Mouse (Mus musculus): ENCODE data around the gene Prss40.

Gene Prss40

GRCm38 (mm10) chr1:34560843-34561242 is at the start of gene Prss40:
Gene Prss40 (minus strand): TSS chr1:34560943.
- DNase-seq: no peak

GRCm38 (mm10) chr1:34602363-34602762 is 41.6 kb upstream of the Prss40 start:
- peak; percentile 69 for DNase-seq

GRCm38 (mm10) chr1:34601323-34602047 is 40.7 kb upstream of the Prss40 start:
- no peak for DNase-seq

- DNase-seq: no peak
Observed at GRCm38 (mm10) chr1:34600000-34600399, 39.3 kb upstream of the Prss40 start.

- DNase-seq: no peak
Observed at GRCm38 (mm10) chr1:34587298-34588096, 26.8 kb upstream of the Prss40 start.

- DNase-seq: no peak
Observed at GRCm38 (mm10) chr1:34584736-34585135, 24.0 kb upstream of the Prss40 start.

GRCm38 (mm10) chr1:34583821-34584263 is 23.1 kb upstream of the Prss40 start:
- peak; percentile 64 for DNase-seq

- DNase-seq: no peak
Observed at GRCm38 (mm10) chr1:34582218-34582617, 21.5 kb upstream of the Prss40 start.

- DNase-seq: peak; percentile 44
Observed at GRCm38 (mm10) chr1:34579782-34580356, 19.1 kb upstream of the Prss40 start.

GRCm38 (mm10) chr1:34578851-34579781 is 18.4 kb upstream of the Prss40 start, which contains the start of gene Amer3:
Gene Amer3 (plus strand): TSS chr1:34579657.
- peak; percentile 89 for DNase-seq

GRCm38 (mm10) chr1:34573221-34573620 is 12.5 kb upstream of the Prss40 start:
- DNase-seq: no peak

GRCm38 (mm10) chr1:34571431-34571830 is 10.7 kb upstream of the Prss40 start:
- DNase-seq: peak; percentile 71

- no peak for DNase-seq
Observed at GRCm38 (mm10) chr1:34569876-34570275, 9.1 kb upstream of the Prss40 start.

- DNase-seq: no peak
Observed at GRCm38 (mm10) chr1:34568120-34568519, 7.4 kb upstream of the Prss40 start.

- no peak for DNase-seq
Observed at GRCm38 (mm10) chr1:34564383-34565045, 3.8 kb upstream of the Prss40 start.

- DNase-seq: no peak
Observed at GRCm38 (mm10) chr1:34554275-34554674, 6.5 kb downstream of the Prss40 start.

GRCm38 (mm10) chr1:34553690-34554089 is 7.1 kb downstream of the Prss40 start:
- no peak for DNase-seq

- no peak for DNase-seq
Observed at GRCm38 (mm10) chr1:34547074-34547473, 13.7 kb downstream of the Prss40 start.

GRCm38 (mm10) chr1:34536767-34537485 is 23.8 kb downstream of the Prss40 start:
- no peak for DNase-seq

GRCm38 (mm10) chr1:34536291-34536766 is 24.4 kb downstream of the Prss40 start:
- DNase-seq: no peak

All from right cerebral cortex, adult 18-20 months (tissue).